Mouse (Mus musculus) hindbrain, postnatal 0 days (tissue): ENCODE results near the gene Rhox8. TPM values are rescaled to one million over a fixed set of nuclear protein-coding genes. Genes with fewer than 3 reads are reported as not detected.
"Not testable (repeated sequence)": the region's sequence is repeated elsewhere in the genome, so short reads cannot be mapped to it uniquely, and the experiment has no call there.

Experiments used
- ATAC-seq: fragments of 200-750 bp; cut with Nextera tagmentation; 2 replicates; pipeline ENCODE4 v1.8.0; 2017; ENCODE audit warnings: mild to moderate bottlenecking, moderate TSS enrichment, moderate library complexity
- DNase-seq: peaks from one replicate; pipeline ENCODE4 v3.0.0-alpha.2; 2015; ENCODE audit warnings: low spot score
- H3K27ac ChIP-seq: fragments of 300-500 bp; sonication (generic); 2 replicates; pipeline ENCODE4 v1.5.1; 2014; ENCODE audit warnings: mild to moderate bottlenecking
- H3K27me3 ChIP-seq: fragments of 300-500 bp; sonication (generic); 2 replicates; pipeline ENCODE4 v1.6.1; 2014; ENCODE audit warnings: low read length, mixed read lengths; ENCODE audit not compliant: insufficient read depth
- H3K36me3 ChIP-seq: fragments of 300-500 bp; sonication (generic); 2 replicates; pipeline ENCODE4 v1.6.1; 2014; ENCODE audit warnings: low read length, mixed read lengths; ENCODE audit not compliant: insufficient read depth
- H3K4me1 ChIP-seq: fragments of 300-500 bp; sonication (generic); 2 replicates; pipeline ENCODE4 v1.6.1; 2014; ENCODE audit warnings: antibody characterized with exemption, low read length, mixed read lengths; ENCODE audit not compliant: insufficient read depth
- H3K4me2 ChIP-seq: fragments of 300-500 bp; sonication (generic); 2 replicates; pipeline ENCODE4 v1.6.1; 2014; ENCODE audit warnings: low read depth, mild to moderate bottlenecking, low read length, moderate library complexity, mixed read lengths
- H3K4me3 ChIP-seq: fragments of 300-500 bp; sonication (generic); 2 replicates; pipeline ENCODE4 v1.5.1; 2014; ENCODE audit warnings: low read length
- H3K9ac ChIP-seq: fragments of 300-500 bp; sonication (generic); replicated peaks from 2 replicates; pipeline ENCODE4 v1.6.1; 2014; ENCODE audit warnings: mild to moderate bottlenecking, low read length, moderate library complexity, mixed read lengths
- H3K9me3 ChIP-seq: fragments of 300-500 bp; sonication (generic); 2 replicates; pipeline ENCODE4 v1.6.1; 2016; ENCODE audit warnings: low read length, mixed read lengths
- CTCF ChIP-seq: IDR thresholded peaks from 2 replicates; pipeline ENCODE4 v1.5.1; 2016; ENCODE audit warnings: antibody characterized with exemption, control low read depth, low read depth
- WGBS: fragments of 180-500 bp; shearing (Covaris S2); extraction: QIAGEN DNeasy Blood & Tissue Kit; methylation state at CpG from one replicate; pipeline ENCODE4 v1.1.7; 2014; 5-methylcytosine and 5-hydroxymethylcytosine counted together
- polyA plus RNA-seq: library from polyadenylated mRNA; unstranded; fragments of >200 nt; fragmentation: Nextera tagmentation; extraction: Ambion mirVana; gene quantifications from 2 replicates; pipeline ENCODE4 v1.2.1, GENCODE M21; 2015
- total RNA-seq: library from RNA; depleted of rRNA; stranded (reverse); fragments of >200 nt; gene quantifications from 2 replicates; pipeline ENCODE4 v1.2.3, GENCODE M21; 2014; rRNA removed

The Rhox8 gene
- total RNA-seq (not detected in 2 replicates), polyA plus RNA-seq (not detected in 2 replicates)

GRCm38 (mm10) chrX:37878844-37879243 lies at the start of gene Rhox8:
Gene Rhox8 (minus strand): TSS chrX:37878944.
- no peak within 1 kb of the TSS for H3K4me2 ChIP-seq
- H3K4me1 ChIP-seq = no peaks in the 10 kb centered on the region
- TF ChIP-seq CTCF = no peak
- H3K27ac ChIP-seq = no peak within 1 kb of the TSS
- no peak within 1 kb of the TSS for H3K9ac ChIP-seq
- no peaks in the 10 kb centered on the region for H3K27me3 ChIP-seq
- H3K9me3 ChIP-seq = no peaks in the 10 kb centered on the region
- ATAC-seq (no peak), DNase-seq (no peak)
- H3K4me3 ChIP-seq = no peak within 1 kb of the TSS
- 84% methylated on average over 4 of the region's 4 CpGs for WGBS
- no peaks in the 10 kb centered on the region for H3K36me3 ChIP-seq

GRCm38 (mm10) chrX:37916311-37916710 lies 37.6 kb upstream of the Rhox8 start:
- H3K27me3 ChIP-seq = no peaks in the 10 kb centered on the region
- ATAC-seq (no peak), DNase-seq (no peak)
- 78% methylated on average over 4 of the region's 4 CpGs for WGBS
- no peak overlapping the region for H3K4me2 ChIP-seq
- no peaks in the 10 kb centered on the region for H3K36me3 ChIP-seq
- no peaks in the 10 kb centered on the region for H3K9me3 ChIP-seq
- no peak overlapping the region for H3K9ac ChIP-seq
- no peaks in the 10 kb centered on the region for H3K4me1 ChIP-seq
- no peak overlapping the region for H3K27ac ChIP-seq
- no peak for TF ChIP-seq CTCF
- H3K4me3 ChIP-seq = no peak overlapping the region

- H3K36me3 ChIP-seq = no peaks in the 10 kb centered on the region
- no peak overlapping the region for H3K9ac ChIP-seq
- no peaks in the 10 kb centered on the region for H3K9me3 ChIP-seq
- 57% methylated on average over 7 of the region's 7 CpGs for WGBS
- H3K4me3 ChIP-seq = no peak overlapping the region
- H3K4me2 ChIP-seq = no peak overlapping the region
- no peaks in the 10 kb centered on the region for H3K27me3 ChIP-seq
- no peak overlapping the region for H3K27ac ChIP-seq
- peak; percentile 32; the same call in 1 of the 2 replicates for TF ChIP-seq CTCF
- no peak for ATAC-seq
- DNase-seq = peak; percentile 3
- no peaks in the 10 kb centered on the region for H3K4me1 ChIP-seq
Observed at GRCm38 (mm10) chrX:37908581-37908980, 29.8 kb upstream of the Rhox8 start.

- DNase-seq (peak; percentile 20), ATAC-seq (no peak)
- H3K9ac ChIP-seq = no peak overlapping the region
- no peaks in the 10 kb centered on the region for H3K9me3 ChIP-seq
- TF ChIP-seq CTCF = peak; percentile 47
- H3K4me1 ChIP-seq = no peaks in the 10 kb centered on the region
- H3K4me3 ChIP-seq = no peak overlapping the region
- no peaks in the 10 kb centered on the region for H3K27me3 ChIP-seq
- no peak overlapping the region for H3K27ac ChIP-seq
- 75% methylated on average over 5 of the region's 5 CpGs for WGBS
- no peaks in the 10 kb centered on the region for H3K36me3 ChIP-seq
- H3K4me2 ChIP-seq = no peak overlapping the region
Observed at GRCm38 (mm10) chrX:37903727-37904126, 25.0 kb upstream of the Rhox8 start.

- H3K27me3 ChIP-seq, H3K4me3 ChIP-seq, H3K4me1 ChIP-seq, H3K4me2 ChIP-seq, DNase-seq, H3K9me3 ChIP-seq, H3K36me3 ChIP-seq, ATAC-seq, H3K27ac ChIP-seq, H3K9ac ChIP-seq: not testable (repeated sequence)
- 94% methylated on average over 10 of the region's 18 CpGs for WGBS
Observed at GRCm38 (mm10) chrX:37901670-37902069, 22.9 kb upstream of the Rhox8 start, which contains the start of gene Rhox9. Gene Rhox9 (minus strand): TSS chrX:37901770.

GRCm38 (mm10) chrX:37897132-37897531 lies 18.4 kb upstream of the Rhox8 start, which contains the start of gene Rhox7b:
Gene Rhox7b (minus strand): TSS chrX:37897232.
- DNase-seq, H3K4me2 ChIP-seq, H3K4me1 ChIP-seq, H3K9me3 ChIP-seq, H3K27me3 ChIP-seq, ATAC-seq, H3K9ac ChIP-seq, H3K27ac ChIP-seq, H3K36me3 ChIP-seq, H3K4me3 ChIP-seq: not testable (repeated sequence)
- 81% methylated on average over 9 of the region's 9 CpGs for WGBS

GRCm38 (mm10) chrX:37871641-37872040 lies 7.1 kb downstream of the Rhox8 start:
- no peaks in the 10 kb centered on the region for H3K9me3 ChIP-seq
- no peak overlapping the region for H3K4me2 ChIP-seq
- H3K9ac ChIP-seq = no peak overlapping the region
- ATAC-seq = no peak
- H3K4me1 ChIP-seq = no peaks in the 10 kb centered on the region
- no peak overlapping the region for H3K4me3 ChIP-seq
- H3K36me3 ChIP-seq = no peaks in the 10 kb centered on the region
- no peaks in the 10 kb centered on the region for H3K27me3 ChIP-seq
- DNase-seq = no peak
- H3K27ac ChIP-seq = no peak overlapping the region
- no peak for TF ChIP-seq CTCF
- WGBS = 93% methylated on average over 2 of the region's 2 CpGs

GRCm38 (mm10) chrX:37831386-37831785 lies 47.4 kb downstream of the Rhox8 start, which contains the start of gene Rhox7a:
Gene Rhox7a (plus strand): TSS chrX:37831686.
- DNase-seq, H3K36me3 ChIP-seq, H3K9me3 ChIP-seq, H3K9ac ChIP-seq, H3K27ac ChIP-seq, H3K27me3 ChIP-seq, H3K4me1 ChIP-seq, H3K4me3 ChIP-seq, ATAC-seq, H3K4me2 ChIP-seq: not testable (repeated sequence)
- 81% methylated on average over 8 of the region's 8 CpGs for WGBS

GRCm38 (mm10) chrX:37826610-37827009 lies 52.1 kb downstream of the Rhox8 start, which contains the start of gene Rhox6:
Gene Rhox6 (plus strand): TSS chrX:37826910.
- WGBS = 85% methylated on average over 4 of the region's 12 CpGs
- not testable (repeated sequence) for H3K36me3 ChIP-seq, H3K9ac ChIP-seq, ATAC-seq, H3K4me2 ChIP-seq, H3K4me1 ChIP-seq, H3K4me3 ChIP-seq, H3K27me3 ChIP-seq, H3K27ac ChIP-seq, H3K9me3 ChIP-seq, DNase-seq
